Mouse (Mus musculus): ENCODE measurements at regions not wholly inside any gene's neighbourhood (a gene's known extent, or its start where the extent isn't known, plus 50 kb on each side); places are given as distances from the start of the nearest gene placed in this dataset.

DNA sequence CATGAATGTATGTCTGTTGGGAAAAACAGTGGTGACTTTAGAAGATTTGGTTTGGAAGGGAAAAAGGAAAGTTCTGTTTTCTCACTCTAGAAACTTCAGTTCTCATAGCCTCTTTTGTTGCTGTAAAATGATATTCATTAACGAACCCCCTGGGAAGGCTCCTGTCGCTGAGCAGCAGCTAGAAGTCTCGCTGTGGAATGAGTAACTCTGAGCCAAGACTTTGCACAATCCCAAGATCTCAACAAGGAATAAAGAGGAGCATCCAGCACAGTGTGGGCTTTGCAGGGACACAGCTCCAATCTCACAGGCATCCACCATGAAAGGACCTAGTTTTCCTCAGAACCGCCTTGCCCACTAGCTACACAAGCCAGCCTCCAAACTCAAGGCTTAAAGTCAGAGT lies 233.8 kb upstream of the Pabpc6 start:
- no peak for ATAC-seq
- no peak overlapping the region for H3K4me2 ChIP-seq (ENCODE audit: low read depth, low read length)
- no peak overlapping the region for H3K27ac ChIP-seq (ENCODE audit: low read depth)
- H3K4me3 ChIP-seq (ENCODE audit: low read depth, low read length), result no peak overlapping the region
- H3K4me1 ChIP-seq (ENCODE audit: insufficient read depth), result no peaks in the 10 kb centered on the region
- no peaks in the 10 kb centered on the region for H3K9me3 ChIP-seq (ENCODE audit: low read length)
- DNase-seq, result no peak
- H3K27me3 ChIP-seq (ENCODE audit: insufficient read depth, low read length), result no peaks in the 10 kb centered on the region
- H3K9ac ChIP-seq (replicated peaks), result no peak overlapping the region
- TF ChIP-seq EP300 (IDR thresholded peaks at IDR 0.05; ENCODE audit: low read depth) (no peak), CTCF (IDR thresholded peaks at IDR 0.05; ENCODE audit: low read depth) (no peak)
- no peaks in the 10 kb centered on the region for H3K36me3 ChIP-seq (replicated peaks; ENCODE audit: insufficient read depth, low read length)
- 81% methylated on average over 4 of the region's 4 CpGs for WGBS (ENCODE audit: insufficient replicate concordance)

DNA sequence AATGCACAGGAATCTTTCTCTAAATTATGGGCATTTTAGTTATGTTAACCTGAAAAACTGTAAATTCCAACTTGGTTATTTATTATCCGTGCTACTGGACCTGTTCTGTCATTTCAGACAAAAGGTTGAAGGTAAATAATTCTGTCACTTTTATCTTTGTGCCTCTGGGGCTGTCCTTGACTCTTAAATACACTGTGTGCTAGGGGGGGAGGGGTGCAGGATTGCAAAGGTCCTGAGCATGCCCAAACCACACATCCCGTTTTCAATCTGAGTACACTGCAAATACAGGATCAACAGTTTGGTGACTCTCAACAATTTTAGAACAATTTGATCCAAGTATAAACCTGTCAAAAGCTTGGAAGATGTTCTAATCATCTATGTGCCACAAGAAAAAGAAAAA lies 227.4 kb upstream of the Pabpc6 start:
- DNase-seq (peak; percentile 47), ATAC-seq (peak; percentile 74)
- Histone ChIP-seq H3K9me3 (ENCODE audit: low read length) (no peaks in the 10 kb centered on the region), H3K4me2 (ENCODE audit: low read depth, low read length) (no peak overlapping the region), H3K27ac (ENCODE audit: low read depth) (no peak overlapping the region), H3K27me3 (ENCODE audit: insufficient read depth, low read length) (no peaks in the 10 kb centered on the region), H3K36me3 (replicated peaks; ENCODE audit: insufficient read depth, low read length) (no peaks in the 10 kb centered on the region), H3K4me3 (ENCODE audit: low read depth, low read length) (no peak overlapping the region), H3K9ac (replicated peaks) (no peak overlapping the region), H3K4me1 (ENCODE audit: insufficient read depth) (peaks cover 6% of the 10 kb centered on the region)
- WGBS (ENCODE audit: insufficient replicate concordance), result 40% methylated on average over 2 of the region's 2 CpGs
- TF ChIP-seq EP300 (IDR thresholded peaks at IDR 0.05; ENCODE audit: low read depth) (no peak), CTCF (IDR thresholded peaks at IDR 0.05; ENCODE audit: low read depth) (no peak)

DNA sequence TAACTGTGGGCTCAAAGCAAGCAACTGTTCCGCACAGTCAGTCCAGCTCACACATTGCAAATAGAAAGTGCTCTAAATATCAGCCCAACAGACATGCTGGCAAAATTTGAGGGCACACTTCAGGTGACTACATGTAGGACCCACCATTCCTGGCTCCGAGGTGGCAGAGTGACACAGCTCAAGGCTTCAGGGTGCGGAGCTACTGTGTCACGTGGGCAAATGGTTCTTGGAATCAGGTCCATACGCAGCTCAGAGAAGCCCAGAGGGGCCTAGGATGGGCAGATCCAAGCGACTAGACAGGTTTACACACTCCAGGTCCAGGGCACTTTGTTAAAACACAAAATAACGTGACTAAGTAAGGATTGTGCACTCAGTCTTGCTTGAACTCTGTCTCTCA lies 226.2 kb upstream of the Pabpc6 start:
- no peaks in the 10 kb centered on the region for H3K36me3 ChIP-seq (replicated peaks; ENCODE audit: insufficient read depth, low read length)
- DNase-seq (no peak), ATAC-seq (no peak)
- 75% methylated on average over 7 of the region's 7 CpGs for WGBS (ENCODE audit: insufficient replicate concordance)
- no peak overlapping the region for H3K27ac ChIP-seq (ENCODE audit: low read depth)
- H3K27me3 ChIP-seq (ENCODE audit: insufficient read depth, low read length), result no peaks in the 10 kb centered on the region
- H3K4me3 ChIP-seq (ENCODE audit: low read depth, low read length), result no peak overlapping the region
- no peaks in the 10 kb centered on the region for H3K9me3 ChIP-seq (ENCODE audit: low read length)
- H3K4me1 ChIP-seq (ENCODE audit: insufficient read depth), result peaks cover 6% of the 10 kb centered on the region
- TF ChIP-seq CTCF (IDR thresholded peaks at IDR 0.05; ENCODE audit: low read depth), result no peak
- no peak for TF ChIP-seq EP300 (IDR thresholded peaks at IDR 0.05; ENCODE audit: low read depth)
- no peak overlapping the region for H3K9ac ChIP-seq (replicated peaks)
- H3K4me2 ChIP-seq (ENCODE audit: low read depth, low read length), result no peak overlapping the region

DNA sequence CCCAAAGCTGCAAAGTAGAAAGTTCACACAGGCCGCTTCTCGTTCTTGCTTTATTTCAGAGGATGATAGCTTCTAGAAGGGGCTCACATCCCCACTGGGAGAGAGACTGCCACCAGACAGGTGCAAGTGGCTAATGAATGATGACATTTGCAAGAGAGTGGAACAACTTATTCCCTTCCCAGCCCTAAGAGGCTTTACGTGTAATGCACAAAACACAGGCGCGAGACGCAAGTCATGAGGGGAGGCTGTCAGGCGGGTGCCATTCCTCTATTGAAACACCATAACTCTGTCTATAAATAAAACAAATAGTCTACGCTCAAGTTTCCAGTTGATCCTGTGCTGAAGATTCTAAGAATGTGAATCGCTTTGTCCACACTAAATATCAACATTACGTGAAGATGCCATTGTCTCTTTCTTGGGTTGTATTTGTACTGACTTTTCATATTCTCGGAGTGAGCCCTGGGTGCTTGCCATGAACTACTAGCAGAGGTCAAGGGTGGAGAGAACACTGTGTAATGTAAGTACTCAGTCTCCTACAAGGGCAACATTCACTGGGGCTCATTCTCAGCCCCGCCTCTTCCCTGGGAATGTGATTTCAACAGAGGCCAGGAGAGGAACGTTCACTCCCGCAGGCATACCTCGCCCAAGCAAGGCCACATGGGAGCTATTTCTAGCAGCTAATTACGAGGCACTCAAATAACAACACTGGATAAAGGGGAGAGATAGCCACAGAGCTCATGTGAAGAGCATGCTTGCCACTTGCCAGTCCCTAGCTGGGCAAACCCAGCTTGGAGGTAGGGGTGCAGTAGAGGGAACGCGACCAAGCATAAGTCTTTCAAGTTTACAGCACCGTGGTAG lies 225.5 kb upstream of the Pabpc6 start:
- peaks cover 6% of the 10 kb centered on the region for H3K4me1 ChIP-seq (ENCODE audit: insufficient read depth)
- 77% methylated on average over 19 of the region's 19 CpGs for WGBS (ENCODE audit: insufficient replicate concordance)
- H3K4me3 ChIP-seq (ENCODE audit: low read depth, low read length), result no peak overlapping the region
- no peak overlapping the region for H3K27ac ChIP-seq (ENCODE audit: low read depth)
- no peaks in the 10 kb centered on the region for H3K36me3 ChIP-seq (replicated peaks; ENCODE audit: insufficient read depth, low read length)
- H3K9me3 ChIP-seq (ENCODE audit: low read length), result no peaks in the 10 kb centered on the region
- no peak overlapping the region for H3K4me2 ChIP-seq (ENCODE audit: low read depth, low read length)
- no peak overlapping the region for H3K9ac ChIP-seq (replicated peaks)
- H3K27me3 ChIP-seq (ENCODE audit: insufficient read depth, low read length), result no peaks in the 10 kb centered on the region
- ATAC-seq, result no peak; the same call in 1 of the 2 replicates
- no peak for TF ChIP-seq EP300 (IDR thresholded peaks at IDR 0.05; ENCODE audit: low read depth)
- TF ChIP-seq CTCF (IDR thresholded peaks at IDR 0.05; ENCODE audit: low read depth), result no peak
- DNase-seq, result peak; percentile 29

DNA sequence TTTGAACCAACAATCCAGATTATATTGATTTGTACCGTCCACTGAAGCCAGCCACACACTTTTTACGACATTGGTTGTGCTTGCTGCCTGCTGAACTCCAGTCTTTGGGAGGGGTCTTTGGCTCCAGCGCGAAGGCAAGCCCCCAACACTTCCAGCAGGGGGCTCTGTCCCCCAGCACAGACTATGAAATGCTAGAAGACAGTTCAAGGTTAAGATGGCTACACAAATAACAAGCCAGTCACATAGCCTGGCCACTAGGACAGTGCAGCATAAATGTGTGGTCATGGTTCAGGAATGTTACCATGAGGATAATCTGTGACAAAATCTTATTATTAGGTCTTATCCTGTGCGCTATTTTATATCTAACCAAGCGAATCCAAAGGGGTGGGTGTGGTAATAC lies 224.4 kb upstream of the Pabpc6 start:
- Histone ChIP-seq H3K4me1 (ENCODE audit: insufficient read depth) (peaks cover 6% of the 10 kb centered on the region), H3K4me2 (ENCODE audit: low read depth, low read length) (no peak overlapping the region), H3K27ac (ENCODE audit: low read depth) (no peak overlapping the region), H3K9me3 (ENCODE audit: low read length) (no peaks in the 10 kb centered on the region), H3K9ac (replicated peaks) (no peak overlapping the region), H3K27me3 (ENCODE audit: insufficient read depth, low read length) (no peaks in the 10 kb centered on the region), H3K36me3 (replicated peaks; ENCODE audit: insufficient read depth, low read length) (no peaks in the 10 kb centered on the region), H3K4me3 (ENCODE audit: low read depth, low read length) (no peak overlapping the region)
- DNase-seq, result peak; percentile 24
- ATAC-seq, result no peak
- no peak for TF ChIP-seq EP300 (IDR thresholded peaks at IDR 0.05; ENCODE audit: low read depth)
- TF ChIP-seq CTCF (IDR thresholded peaks at IDR 0.05; ENCODE audit: low read depth), result peak; percentile 58
- 45% methylated on average over 6 of the region's 6 CpGs for WGBS (ENCODE audit: insufficient replicate concordance)

DNA sequence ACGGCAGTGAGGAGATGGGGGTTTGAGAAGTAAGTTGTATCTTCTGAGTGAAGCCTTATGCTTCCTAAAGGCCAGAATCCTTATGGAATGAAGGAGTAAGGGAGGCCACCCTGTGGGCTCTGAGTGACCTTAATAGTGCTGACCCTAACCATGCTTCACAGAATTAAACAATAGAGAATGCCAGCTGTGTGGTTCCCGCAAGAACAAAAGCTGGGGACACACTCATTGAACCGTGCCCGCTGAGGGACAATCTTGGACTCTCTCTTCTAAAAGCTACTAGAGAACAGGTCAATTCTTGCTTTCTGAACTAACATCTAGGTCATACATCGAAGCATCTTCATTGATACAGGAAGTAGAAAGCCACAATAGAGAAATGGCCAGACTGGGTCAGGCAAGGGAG lies 223.3 kb upstream of the Pabpc6 start:
- Histone ChIP-seq H3K4me2 (ENCODE audit: low read depth, low read length) (no peak overlapping the region), H3K4me3 (ENCODE audit: low read depth, low read length) (no peak overlapping the region), H3K9ac (replicated peaks) (no peak overlapping the region), H3K27me3 (ENCODE audit: insufficient read depth, low read length) (no peaks in the 10 kb centered on the region), H3K27ac (ENCODE audit: low read depth) (no peak overlapping the region), H3K4me1 (ENCODE audit: insufficient read depth) (peaks cover 6% of the 10 kb centered on the region), H3K36me3 (replicated peaks; ENCODE audit: insufficient read depth, low read length) (no peaks in the 10 kb centered on the region), H3K9me3 (ENCODE audit: low read length) (no peaks in the 10 kb centered on the region)
- 81% methylated on average over 5 of the region's 5 CpGs for WGBS (ENCODE audit: insufficient replicate concordance)
- DNase-seq (no peak), ATAC-seq (no peak)
- TF ChIP-seq EP300 (IDR thresholded peaks at IDR 0.05; ENCODE audit: low read depth) (no peak), CTCF (IDR thresholded peaks at IDR 0.05; ENCODE audit: low read depth) (no peak)
